Mouse (Mus musculus): ENCODE data around the gene Galns.
A peak's percentile ranks its signal among the peaks of the same experiment; 100 is the strongest.
"Not testable (repeated sequence)": the region's sequence is repeated elsewhere in the genome, so short reads cannot be mapped to it uniquely, and the experiment has no call there.

Gene Galns

GRCm38 (mm10) chr8:122633205-122633604 is 21.9 kb upstream of the Galns start:
- no peak for DNase-seq (ENCODE audit: low spot score)

GRCm38 (mm10) chr8:122632134-122632533 is 20.9 kb upstream of the Galns start:
- DNase-seq (ENCODE audit: low spot score), result not testable (repeated sequence)

GRCm38 (mm10) chr8:122630696-122631095 is 19.4 kb upstream of the Galns start:
- DNase-seq (ENCODE audit: low spot score), result no peak

DNA sequence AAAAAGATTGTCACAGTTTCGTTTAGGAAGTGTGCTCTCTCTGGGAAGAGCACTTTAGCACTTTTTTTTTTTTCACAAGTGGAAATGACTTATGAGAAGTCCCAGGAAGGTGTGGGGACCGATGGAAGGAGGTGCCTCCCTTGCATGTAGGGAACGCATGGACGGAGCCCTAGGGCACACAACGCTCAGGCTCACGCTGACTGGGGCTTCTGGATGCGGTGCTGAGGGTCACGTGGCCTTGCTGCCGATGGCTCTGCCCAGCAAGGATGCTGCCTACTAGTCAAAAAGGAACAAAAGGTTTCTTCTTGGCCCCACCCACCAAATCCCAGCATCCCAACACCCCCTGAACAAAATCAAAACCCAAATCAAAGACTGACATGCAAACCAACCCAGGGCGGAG is 18.1 kb upstream of the Galns start:
- peak; percentile 24 for DNase-seq (ENCODE audit: low spot score)

- no peak for DNase-seq (ENCODE audit: low spot score)
Observed at GRCm38 (mm10) chr8:122626896-122627295, 15.6 kb upstream of the Galns start.

DNA sequence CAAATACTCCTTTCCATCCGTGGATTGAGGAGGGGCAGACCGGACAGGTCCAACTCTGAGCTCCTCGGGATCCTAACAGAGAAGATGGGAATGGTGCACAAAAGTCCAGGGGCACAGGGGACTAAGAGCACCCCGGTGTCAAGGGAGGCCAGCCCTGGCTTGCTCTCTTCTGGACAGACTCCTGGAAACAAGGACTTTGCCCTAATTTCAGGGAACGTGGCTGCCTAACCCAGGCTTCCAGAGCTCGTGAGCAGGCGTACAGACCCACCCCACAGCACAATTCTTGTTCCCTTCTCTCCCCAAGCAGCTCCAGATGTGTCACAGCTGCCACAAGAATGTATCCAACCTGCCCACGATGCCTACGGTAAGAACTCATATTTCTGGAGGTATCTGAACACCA is 14.5 kb upstream of the Galns start:
- DNase-seq (ENCODE audit: low spot score), result no peak

GRCm38 (mm10) chr8:122624653-122625052 is 13.4 kb upstream of the Galns start:
- DNase-seq (ENCODE audit: low spot score), result no peak

- no peak for DNase-seq (ENCODE audit: low spot score)
Observed at GRCm38 (mm10) chr8:122623844-122624642, 12.8 kb upstream of the Galns start.

DNA sequence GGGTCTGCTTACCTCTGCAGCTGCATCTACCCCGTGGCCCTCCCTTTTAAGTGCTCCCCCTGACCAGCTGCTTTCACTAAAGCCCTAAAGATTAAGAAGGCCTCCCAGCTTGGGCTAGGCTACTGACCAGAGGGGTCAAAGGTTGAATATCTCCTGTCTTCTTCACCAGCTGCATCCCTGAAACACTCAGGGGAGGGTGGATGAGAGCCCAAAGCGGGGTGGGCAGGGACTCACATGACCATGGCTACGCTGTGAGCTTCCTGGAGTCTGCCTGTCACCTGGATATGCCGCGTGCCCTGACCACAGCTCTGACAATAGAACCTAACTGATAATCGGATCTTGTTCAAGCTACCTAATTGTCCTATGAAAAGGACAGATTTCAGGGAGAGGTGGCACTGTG is 11.5 kb upstream of the Galns start, which contains the start of gene Pabpn1l:
TSS of gene Pabpn1l (minus strand) at position 13 of the 400 bp plus-strand sequence.
- DNase-seq (ENCODE audit: low spot score), result peak; percentile 23

DNA sequence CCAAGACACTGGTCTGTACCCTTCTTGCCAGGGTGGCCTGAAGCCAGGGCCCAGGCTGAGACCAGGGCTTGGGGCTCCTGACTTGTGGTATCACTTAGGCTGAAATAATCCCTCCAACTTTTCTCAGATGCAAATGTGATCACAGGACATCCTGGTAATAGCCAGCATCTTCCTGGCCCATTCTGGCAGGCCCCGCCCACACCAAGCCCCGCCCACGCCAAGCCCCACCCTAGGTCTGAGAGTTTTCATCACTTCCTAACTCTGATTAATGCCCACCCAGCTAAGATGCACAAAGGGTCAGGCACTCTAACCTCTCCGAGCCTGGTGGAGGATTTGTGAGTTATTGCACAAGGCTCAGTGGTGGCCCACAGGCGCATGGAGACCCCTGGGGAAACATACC is 9.2 kb upstream of the Galns start:
- peak; percentile 20 for DNase-seq (ENCODE audit: low spot score)

- no peak for DNase-seq (ENCODE audit: low spot score)
Observed at GRCm38 (mm10) chr8:122618660-122619378, 7.6 kb upstream of the Galns start.

DNA sequence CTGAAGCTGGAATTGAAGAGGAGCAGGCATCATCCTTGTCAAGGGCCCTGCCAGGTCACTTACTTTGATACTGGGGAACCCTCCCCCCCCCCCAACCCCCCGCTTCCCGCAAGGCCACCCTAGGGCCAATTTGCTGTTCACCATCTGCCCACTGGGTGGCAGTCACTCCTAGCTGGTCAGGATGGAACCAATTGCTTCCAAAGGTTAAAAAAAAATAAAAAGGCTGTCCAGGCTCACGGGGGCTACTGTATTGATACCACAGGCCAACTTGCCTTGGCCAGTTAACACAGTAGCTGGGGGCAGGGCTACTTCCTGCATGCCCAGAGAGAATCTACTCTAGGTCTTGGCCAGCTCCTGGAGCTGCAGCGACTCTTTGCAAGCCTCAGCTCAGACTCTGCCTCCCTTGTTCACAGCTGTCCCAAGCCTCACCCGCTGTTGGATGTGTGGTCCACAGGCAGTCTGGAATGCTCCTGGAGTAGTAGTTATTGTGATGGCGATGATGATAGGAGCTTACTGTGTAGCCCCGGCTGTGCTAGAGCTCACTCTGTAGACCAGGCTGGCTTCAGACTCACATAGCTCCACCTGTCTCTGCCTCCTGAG is 6.8 kb upstream of the Galns start:
- peak; percentile 90 for DNase-seq (ENCODE audit: low spot score)

DNA sequence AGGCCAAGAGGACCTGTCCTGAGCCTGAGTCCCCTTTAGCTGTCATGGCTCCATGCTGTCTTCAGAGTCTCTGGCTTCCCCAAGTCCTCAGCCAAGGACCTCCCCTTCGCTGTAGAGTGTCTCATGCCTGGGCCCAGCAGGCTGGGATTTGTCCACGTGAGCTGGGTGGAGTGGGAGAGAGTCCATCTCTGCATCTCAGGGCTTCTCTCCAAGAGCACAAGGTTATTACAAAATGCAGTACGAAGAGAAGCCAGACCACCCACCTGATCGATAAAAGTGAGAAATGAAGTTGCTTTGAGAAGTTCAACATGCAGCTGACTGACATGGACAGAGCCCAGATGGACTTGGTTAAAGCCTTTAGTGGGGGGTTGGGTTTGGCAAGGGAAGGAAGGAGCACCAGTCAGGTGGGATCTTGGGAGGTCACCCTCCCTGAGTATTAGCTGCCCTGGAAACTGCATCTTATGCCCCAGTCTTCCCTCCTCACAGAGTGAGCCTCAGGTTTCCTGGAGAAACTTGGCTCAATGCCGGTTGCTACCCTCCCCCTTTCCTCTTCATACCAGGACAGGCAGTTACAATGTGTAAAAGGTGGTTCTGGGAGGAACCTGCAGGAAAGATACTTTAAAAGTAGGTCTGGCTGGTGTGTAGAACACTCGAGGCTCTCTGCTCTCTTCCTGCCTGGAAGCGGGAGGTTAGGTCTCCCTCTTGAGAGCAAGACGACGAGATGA is 5.1 kb upstream of the Galns start:
- DNase-seq (ENCODE audit: low spot score), result no peak

- DNase-seq (ENCODE audit: low spot score), result no peak
Observed at GRCm38 (mm10) chr8:122610612-122611277, 518 bp downstream of the Galns start.

DNA sequence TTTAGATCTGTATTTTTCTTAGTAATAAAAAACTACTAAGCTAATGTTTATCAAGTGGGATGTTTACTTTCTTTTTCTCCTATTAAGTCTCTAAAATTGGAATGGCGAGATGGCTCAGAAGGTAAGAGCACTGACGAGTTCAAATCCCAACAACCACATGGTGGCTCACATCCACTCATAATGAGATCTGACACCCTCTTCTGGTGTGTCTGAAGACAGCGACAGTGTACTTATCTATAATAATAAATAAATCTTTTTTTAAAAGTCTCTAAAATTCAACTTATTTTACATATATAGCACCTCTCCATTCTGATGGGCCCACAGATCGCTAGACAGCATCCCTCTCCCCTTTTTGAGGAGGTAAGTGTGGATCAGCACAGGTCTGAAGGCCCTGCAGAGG is 1.1 kb downstream of the Galns start:
- DNase-seq (ENCODE audit: low spot score), result no peak

- no peak for DNase-seq (ENCODE audit: low spot score)
Observed at GRCm38 (mm10) chr8:122606810-122607209, 4.5 kb downstream of the Galns start.

GRCm38 (mm10) chr8:122605367-122605766 is 5.9 kb downstream of the Galns start:
- DNase-seq (ENCODE audit: low spot score), result no peak

GRCm38 (mm10) chr8:122604640-122605039 is 6.6 kb downstream of the Galns start:
- no peak for DNase-seq (ENCODE audit: low spot score)

DNA sequence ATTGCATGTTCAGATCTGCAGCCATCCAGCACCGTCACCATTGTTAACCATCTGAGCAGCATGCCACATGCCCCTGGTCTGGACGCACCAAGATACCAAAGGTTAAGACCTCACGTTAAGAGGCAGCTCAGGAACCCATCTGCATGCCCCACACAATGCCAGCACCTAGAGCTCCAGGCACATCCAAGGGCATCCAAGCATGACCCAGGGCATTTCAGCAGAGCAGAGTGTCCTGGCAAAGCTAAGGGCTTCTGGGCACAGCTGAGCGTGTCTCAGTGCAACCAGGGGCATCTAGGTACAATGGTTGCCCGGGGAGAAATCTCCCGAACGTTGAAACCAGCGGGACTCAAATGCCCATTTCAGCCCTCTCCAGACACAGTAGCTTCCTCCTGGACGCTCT is 10.6 kb downstream of the Galns start:
- no peak for DNase-seq (ENCODE audit: low spot score)

DNA sequence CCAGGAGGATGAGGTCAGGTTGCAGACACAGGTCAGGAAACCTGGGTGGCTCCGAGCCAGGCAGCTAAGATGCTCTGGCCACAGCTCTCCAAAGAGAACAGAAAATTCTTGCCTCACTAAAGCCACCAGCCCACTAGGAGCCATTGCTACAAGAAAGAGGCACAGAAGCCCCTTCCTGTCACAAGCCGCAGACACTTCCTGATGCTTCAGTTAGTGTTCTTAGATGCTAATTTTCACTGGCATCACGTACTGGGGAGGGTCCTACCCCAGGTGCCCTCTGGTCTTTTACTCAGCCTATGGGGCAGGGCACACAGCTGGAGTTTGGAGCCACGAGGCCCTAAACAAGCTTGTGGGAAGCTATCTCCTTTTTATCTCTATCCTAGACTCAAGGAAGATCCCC is 15.2 kb downstream of the Galns start:
- DNase-seq (ENCODE audit: low spot score), result no peak

DNA sequence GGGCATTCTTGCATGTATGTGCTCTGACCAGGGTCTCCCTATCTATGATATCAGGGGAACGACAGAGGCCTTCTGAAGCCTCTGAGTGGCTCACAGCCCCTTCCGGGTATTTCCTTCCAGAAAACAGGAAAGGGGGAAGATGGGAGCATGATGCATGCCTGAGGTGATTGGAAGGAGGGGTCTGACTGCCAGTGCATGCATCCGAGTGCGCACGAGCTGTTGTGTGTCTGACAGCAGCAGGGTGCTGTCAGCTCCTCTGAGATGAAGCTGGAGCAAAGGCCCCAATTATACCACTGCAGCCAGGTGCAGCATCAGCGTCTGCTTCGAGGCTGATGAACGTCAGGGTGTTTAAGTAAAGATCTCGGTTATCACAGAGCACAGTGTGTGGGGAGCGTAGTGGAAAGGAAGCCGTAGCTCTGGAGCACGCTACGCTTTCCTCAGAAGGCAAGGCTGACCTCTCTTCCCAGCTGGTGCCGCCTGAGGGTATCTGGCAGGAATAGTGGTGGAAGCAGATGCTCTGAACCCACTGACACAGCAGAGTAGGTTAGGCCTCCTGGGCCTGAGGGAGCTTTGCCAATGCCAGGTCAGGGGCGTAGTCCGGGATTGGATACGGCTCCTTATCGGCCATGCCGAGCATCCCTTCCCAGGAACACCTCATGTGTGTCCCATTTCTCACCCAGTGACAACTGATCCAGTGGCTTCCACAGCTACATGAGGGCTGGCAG is 17.3 kb downstream of the Galns start:
- no peak for DNase-seq (ENCODE audit: low spot score)
